Comparison of ENCODE assay signal across 8 mouse cellular contexts in the genomic region with DNA sequence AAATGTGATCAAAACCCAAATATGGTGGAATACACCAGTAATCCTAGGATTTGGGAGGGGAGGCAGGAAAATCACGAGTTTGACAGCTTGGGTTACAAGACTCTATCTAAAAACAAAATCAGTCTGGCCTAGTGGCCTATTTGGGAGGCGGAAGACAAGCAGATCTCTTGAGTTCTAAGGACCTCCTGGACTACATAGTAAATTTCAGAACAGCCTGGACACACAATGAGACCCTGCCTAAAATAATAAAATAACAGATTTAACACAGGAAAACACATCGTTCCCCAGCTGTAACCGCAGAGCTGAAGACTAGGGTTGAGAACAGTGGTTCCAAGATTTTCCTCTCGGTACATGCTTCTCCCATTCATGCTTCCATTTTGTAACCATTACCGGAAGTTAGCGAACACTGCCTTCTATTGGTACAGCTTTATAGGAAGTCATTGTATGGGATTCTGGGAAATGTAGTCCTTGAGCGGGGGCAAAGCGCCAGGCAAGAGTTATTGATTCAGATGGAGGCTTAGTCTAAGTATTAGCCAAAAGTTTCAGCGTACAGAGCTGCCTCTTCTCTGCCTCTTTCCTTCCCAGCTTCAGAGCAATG. TPM values are rescaled to one million over a fixed set of nuclear protein-coding genes. Genes with fewer than 3 reads are reported as not detected.
A peak's percentile ranks its signal among the peaks of the same experiment; 100 is the strongest.
DNase-seq lines count a peak whose midpoint lies in the region; ATAC-seq and TF ChIP-seq lines count a peak whose summit lies in the region.

No protein-coding gene starts in this region.

- H3K4me3 ChIP-seq in gastrocnemius, adult 2 months: peak overlapping the region; percentile 72
- peak overlapping the region; percentile 37 for H3K4me3 ChIP-seq in macrophage (ENCODE audit: inconsistent target)

- TF ChIP-seq CTCF in gastrocnemius, adult 2 months (IDR thresholded peaks at IDR 0.05): peak; percentile 51

- no peaks in the 10 kb centered on the region for H3K36me3 ChIP-seq in macrophage (ENCODE audit: inconsistent target)

- DNase-seq in thymus, postnatal 0 days (ENCODE audit: low spot score): peak; percentile 75
- DNase-seq in thymus, postnatal 36 days: no peak
- peak; percentile 82 to 83 for DNase-seq in cerebellum, postnatal 14 days
- peak; percentile 74 for DNase-seq in gastrocnemius, adult 2 months
- DNase-seq in left cerebral cortex, adult 8-10 months (ENCODE audit: low spot score in 2 of 2): peak; percentile 39 to 62
- peak; percentile 72 to 83 for DNase-seq in right cerebral cortex, adult 2 months (ENCODE audit: low spot score in 2 of 2)

- intact Hi-C loops in gastrocnemius, adult 2 months (cut with DNase I): no loop called here

- peak; percentile 99 for ATAC-seq in inflammation-experienced regulatory T-cells, adult 6 months

- WGBS in macrophage (ENCODE audit: missing documents): 16% methylated on average over 10 of the region's 10 CpGs

- peak overlapping the region; percentile 53; the same call in 1 of the 2 replicates for H3K27ac ChIP-seq in gastrocnemius, adult 2 months
- H3K27ac ChIP-seq in macrophage: no peak overlapping the region

- H3K79me2 ChIP-seq in macrophage (ENCODE audit: inconsistent target): no peaks in the 10 kb centered on the region

RNA-seq across cellular contexts. Expression of a gene that starts 16.7 kb away (rescaled TPM):
- polyA plus RNA-seq in thymus, postnatal 0 days (2015; fragmentation: Nextera tagmentation; extraction: Ambion mirVana): 14.3 and 14.7 TPM in 2 replicates
- 1 to 10 TPM; 2.6 to 3.5 TPM for total RNA-seq in gastrocnemius, adult 2 months (2021)
- 1 to 10 TPM; 7.4 to 9.6 (median 8.9) TPM for polyA plus RNA-seq in inflammation-experienced regulatory T-cells, adult 6 months (2017; shearing (Covaris generic))
- total RNA-seq in left cerebral cortex, adult 8-10 months (2022): 10 to 100 TPM; 10.7 to 15.7 (median 13.5) TPM
- total RNA-seq in macrophage (2018; cell fraction: chromatin; rRNA removed): 10 to 100 TPM in 1 of 26 experiments, 1 to 10 TPM in 18, under 1 TPM in 6, not detected in 1; 0.20 to 11.4 (median 2.0) TPM
- total RNA-seq in macrophage (2018; cell fraction: cytosol; rRNA removed): 10 to 100 TPM; 10.6 to 21.1 (median 13.3) TPM
- 10 to 100 TPM in 4 of 26 experiments, 1 to 10 TPM in 22; 3.3 to 11.7 (median 6.5) TPM for total RNA-seq in macrophage (2018; cell fraction: nucleus; rRNA removed)
- polyA plus RNA-seq in macrophage (2018): 12.4 to 19.7 TPM (median 16.8 TPM) in 3 replicates

RNA-seq across cellular contexts. Expression of a gene that starts 25.9 kb away (rescaled TPM):
- 0.24 and 0.40 TPM in 2 replicates for polyA plus RNA-seq in thymus, postnatal 0 days (2015; fragmentation: Nextera tagmentation; extraction: Ambion mirVana)
- 1 to 10 TPM in 1 of 2 experiments, under 1 TPM in 1; 0.66 to 1.1 TPM for total RNA-seq in gastrocnemius, adult 2 months (2021)
- polyA plus RNA-seq in inflammation-experienced regulatory T-cells, adult 6 months (2017; shearing (Covaris generic)): not detected
- 10 to 100 TPM; 12.9 to 19.5 (median 16.0) TPM for total RNA-seq in left cerebral cortex, adult 8-10 months (2022)
- 10 to 100 TPM in 20 of 26 experiments, 1 to 10 TPM in 6; 7.1 to 19.0 (median 12.5) TPM for total RNA-seq in macrophage (2018; cell fraction: chromatin; rRNA removed)
- total RNA-seq in macrophage (2018; cell fraction: cytosol; rRNA removed): 1 to 10 TPM in 13 of 26 experiments, under 1 TPM in 13; 0.62 to 1.6 (median 1.0) TPM
- 10 to 100 TPM in 1 of 26 experiments, 1 to 10 TPM in 25; 1.4 to 11.4 (median 4.2) TPM for total RNA-seq in macrophage (2018; cell fraction: nucleus; rRNA removed)
- 0.63 to 1.3 TPM (median 1.1 TPM) in 3 replicates for polyA plus RNA-seq in macrophage (2018)

RNA-seq across cellular contexts. Expression of a gene that starts 26.0 kb away (rescaled TPM):
- polyA plus RNA-seq in thymus, postnatal 0 days (2015; fragmentation: Nextera tagmentation; extraction: Ambion mirVana): 29.6 and 31.1 TPM in 2 replicates
- 10 to 100 TPM; 11.6 to 11.8 TPM for total RNA-seq in gastrocnemius, adult 2 months (2021)
- 10 to 100 TPM in 1 of 3 experiments, 1 to 10 TPM in 2; 8.8 to 11.1 (median 9.7) TPM for polyA plus RNA-seq in inflammation-experienced regulatory T-cells, adult 6 months (2017; shearing (Covaris generic))
- 10 to 100 TPM; 36.3 to 42.6 (median 39.4) TPM for total RNA-seq in left cerebral cortex, adult 8-10 months (2022)
- total RNA-seq in macrophage (2018; cell fraction: chromatin; rRNA removed): 10 to 100 TPM in 13 of 26 experiments, 1 to 10 TPM in 13; 1.2 to 40.1 (median 10.5) TPM
- total RNA-seq in macrophage (2018; cell fraction: cytosol; rRNA removed): 10 to 100 TPM; 29.1 to 56.4 (median 38.6) TPM
- 10 to 100 TPM in 25 of 26 experiments, 1 to 10 TPM in 1; 10.0 to 47.0 (median 18.5) TPM for total RNA-seq in macrophage (2018; cell fraction: nucleus; rRNA removed)
- 14.3 to 71.0 TPM (median 48.2 TPM) in 3 replicates for polyA plus RNA-seq in macrophage (2018)

RNA-seq across cellular contexts. Expression of a gene that starts 35.5 kb away (rescaled TPM):
- 0.36 and 0.51 TPM in 2 replicates for polyA plus RNA-seq in thymus, postnatal 0 days (2015; fragmentation: Nextera tagmentation; extraction: Ambion mirVana)
- under 1 TPM; 0.36 to 0.98 TPM for total RNA-seq in gastrocnemius, adult 2 months (2021)
- 1 to 10 TPM in 1 of 3 experiments, under 1 TPM in 2; 0.26 to 1.2 (median 0.45) TPM for polyA plus RNA-seq in inflammation-experienced regulatory T-cells, adult 6 months (2017; shearing (Covaris generic))
- total RNA-seq in left cerebral cortex, adult 8-10 months (2022): 100 to 1,000 TPM; 133 to 152 (median 147) TPM
- 1 to 10 TPM; 2.5 to 8.0 (median 4.6) TPM for total RNA-seq in macrophage (2018; cell fraction: chromatin; rRNA removed)
- total RNA-seq in macrophage (2018; cell fraction: cytosol; rRNA removed): 1 to 10 TPM in 7 of 26 experiments, under 1 TPM in 19; 0.33 to 1.4 (median 0.88) TPM
- 1 to 10 TPM; 1.8 to 5.5 (median 3.6) TPM for total RNA-seq in macrophage (2018; cell fraction: nucleus; rRNA removed)
- polyA plus RNA-seq in macrophage (2018): 0.36 to 1.4 TPM (median 0.91 TPM) in 3 replicates

RNA-seq across cellular contexts. Expression of a gene that starts 48.9 kb away (rescaled TPM):
- polyA plus RNA-seq in thymus, postnatal 0 days (2015; fragmentation: Nextera tagmentation; extraction: Ambion mirVana): 5.3 and 5.9 TPM in 2 replicates
- total RNA-seq in gastrocnemius, adult 2 months (2021): 10 to 100 TPM in 1 of 2 experiments, 1 to 10 TPM in 1; 9.4 to 10.5 TPM
- polyA plus RNA-seq in inflammation-experienced regulatory T-cells, adult 6 months (2017; shearing (Covaris generic)): 1 to 10 TPM; 1.7 to 2.1 (median 1.9) TPM
- total RNA-seq in left cerebral cortex, adult 8-10 months (2022): 10 to 100 TPM; 14.6 to 19.8 (median 16.8) TPM
- 10 to 100 TPM; 10.3 to 64.3 (median 28.7) TPM for total RNA-seq in macrophage (2018; cell fraction: chromatin; rRNA removed)
- total RNA-seq in macrophage (2018; cell fraction: cytosol; rRNA removed): 1 to 10 TPM in 25 of 26 experiments, under 1 TPM in 1; 0.97 to 5.1 (median 2.3) TPM
- total RNA-seq in macrophage (2018; cell fraction: nucleus; rRNA removed): 10 to 100 TPM in 13 of 26 experiments, 1 to 10 TPM in 13; 3.6 to 22.3 (median 10.7) TPM
- 1.8 to 4.1 TPM (median 3.4 TPM) in 3 replicates for polyA plus RNA-seq in macrophage (2018)

Comparison
In these comparisons a context has a peak if more than half of its experiments do, and no peak if none do; other contexts are left out.
1. DNase-seq: peak in thymus, postnatal 0 days (single experiment), cerebellum, postnatal 14 days (2 of 2), gastrocnemius, adult 2 months (single experiment), left cerebral cortex, adult 8-10 months (2 of 2) and right cerebral cortex, adult 2 months (2 of 2); none in thymus, postnatal 36 days (0 of 2).